ENCODE assay signal across 18 mouse cellular contexts in genomic region chr5:99375725-99376124, GRCm38 (mm10).
A peak's percentile ranks its signal among the peaks of the same experiment; 100 is the strongest.
DNase-seq lines count a peak whose midpoint lies in the region; ATAC-seq lines count a peak whose summit lies in the region.
"Had no signal": no experiment of that assay in that cellular context is flagged by ENCODE, and none has a peak within 500 bp of the region (broad histone marks: within the 10 kb centered on the region; RNA-seq: fewer than 3 reads in every experiment).

No protein-coding gene starts in this region.

- H3K4me3 ChIP-seq in kidney, embryonic 14.5 days (ENCODE audit: low read length) = no peak overlapping the region
- no peak overlapping the region for H3K4me3 ChIP-seq in brown adipose tissue, adult 24 weeks (ENCODE audit: insufficient read depth, low read depth, low read length)
- no peak overlapping the region for H3K4me3 ChIP-seq in heart, embryonic 15.5 days
- no peak overlapping the region for H3K4me3 ChIP-seq in hindbrain, embryonic 11.5 days (ENCODE audit: low read depth, low read length)
- H3K4me3 ChIP-seq in forebrain, embryonic 14.5 days (ENCODE audit: low read depth, low read length) = no peak overlapping the region
- H3K4me3 ChIP-seq: embryonic facial prominence, embryonic 13.5 days; forebrain, embryonic 10.5 days; hindbrain, embryonic 15.5 days; lung, embryonic 15.5 days; midbrain, embryonic 10.5 days; neural tube, embryonic 15.5 days had no signal

- no peaks in the 10 kb centered on the region for H3K9me3 ChIP-seq in kidney, embryonic 14.5 days (ENCODE audit: control insufficient read depth, low read length)
- H3K9me3 ChIP-seq in heart, embryonic 15.5 days (replicated peaks) = no peaks in the 10 kb centered on the region
- no peaks in the 10 kb centered on the region for H3K9me3 ChIP-seq in hindbrain, embryonic 11.5 days (ENCODE audit: control insufficient read depth, low read length)
- no peaks in the 10 kb centered on the region for H3K9me3 ChIP-seq in forebrain, embryonic 14.5 days (replicated peaks; ENCODE audit: control insufficient read depth, low read length)
- H3K9me3 ChIP-seq: embryonic facial prominence, embryonic 13.5 days; forebrain, embryonic 10.5 days; hindbrain, embryonic 15.5 days; lung, embryonic 15.5 days; midbrain, embryonic 10.5 days; neural tube, embryonic 15.5 days had no signal

- no peak for DNase-seq in kidney, postnatal 4 days
- DNase-seq in hindbrain, embryonic 11.5 days (ENCODE audit: low spot score) = no peak
- no peak for DNase-seq in forebrain, embryonic 14.5 days (ENCODE audit: low spot score)
- DNase-seq: cerebellum, adult 11-12 months; gastrocnemius, postnatal 25 days; kidney, adult 11 months; kidney, postnatal 36 days; layer of hippocampus, postnatal 36 days had no signal

- H3K4me2 ChIP-seq in kidney, embryonic 14.5 days (replicated peaks; ENCODE audit: low read depth, low read length) = no peak overlapping the region
- H3K4me2 ChIP-seq in heart, embryonic 15.5 days = no peak overlapping the region
- H3K4me2 ChIP-seq in hindbrain, embryonic 11.5 days (replicated peaks; ENCODE audit: low read depth, low read length) = no peak overlapping the region
- no peak overlapping the region for H3K4me2 ChIP-seq in forebrain, embryonic 14.5 days (ENCODE audit: low read length)
- H3K4me2 ChIP-seq: embryonic facial prominence, embryonic 13.5 days; hindbrain, embryonic 15.5 days; lung, embryonic 15.5 days; neural tube, embryonic 15.5 days had no signal

- 0 out of 2 replicates have a peak, but pooled peaks cover 3% of the 10 kb centered on the region for H3K27me3 ChIP-seq in kidney, embryonic 14.5 days (ENCODE audit: control insufficient read depth, insufficient read depth, low read length)
- H3K27me3 ChIP-seq in heart, embryonic 15.5 days = no peaks in the 10 kb centered on the region
- no peaks in the 10 kb centered on the region; the same call in 1 of the 2 replicates for H3K27me3 ChIP-seq in hindbrain, embryonic 11.5 days (ENCODE audit: control insufficient read depth, insufficient read depth, low read length)
- no peaks in the 10 kb centered on the region for H3K27me3 ChIP-seq in forebrain, embryonic 14.5 days (replicated peaks; ENCODE audit: control insufficient read depth, insufficient read depth, low read length)
- H3K27me3 ChIP-seq: embryonic facial prominence, embryonic 13.5 days; hindbrain, embryonic 15.5 days; lung, embryonic 15.5 days; neural tube, embryonic 15.5 days had no signal

- H3K4me1 ChIP-seq in kidney, embryonic 14.5 days (ENCODE audit: control insufficient read depth, insufficient read depth, low read length) = peaks cover 9% of the 10 kb centered on the region; the same call in 1 of the 2 replicates
- H3K4me1 ChIP-seq in brown adipose tissue, adult 24 weeks (ENCODE audit: control insufficient read depth, insufficient read depth, insufficient read length, low read length) = no peaks in the 10 kb centered on the region; the same call in 1 of the 2 replicates
- peaks cover 15% of the 10 kb centered on the region for H3K4me1 ChIP-seq in heart, embryonic 15.5 days (replicated peaks)
- H3K4me1 ChIP-seq in hindbrain, embryonic 11.5 days (replicated peaks; ENCODE audit: control insufficient read depth, insufficient read depth, low read length) = no peaks in the 10 kb centered on the region
- H3K4me1 ChIP-seq in forebrain, embryonic 14.5 days (ENCODE audit: control insufficient read depth, insufficient read depth, low read length) = peaks cover 16% of the 10 kb centered on the region; the same call in 1 of the 2 replicates

- WGBS in kidney, embryonic 14.5 days = 73% methylated on average over 7 of the region's 7 CpGs
- 53% methylated on average over 7 of the region's 7 CpGs for WGBS in heart, embryonic 15.5 days
- 81% methylated on average over 7 of the region's 7 CpGs for WGBS in hindbrain, embryonic 11.5 days
- WGBS in forebrain, embryonic 14.5 days = 90% methylated on average over 7 of the region's 7 CpGs

- no peaks in the 10 kb centered on the region for H3K36me3 ChIP-seq in kidney, embryonic 14.5 days (ENCODE audit: control insufficient read depth, insufficient read depth, low read length)
- no peaks in the 10 kb centered on the region for H3K36me3 ChIP-seq in heart, embryonic 15.5 days
- no peaks in the 10 kb centered on the region for H3K36me3 ChIP-seq in hindbrain, embryonic 11.5 days (ENCODE audit: control insufficient read depth, insufficient read depth, low read length)
- H3K36me3 ChIP-seq in forebrain, embryonic 14.5 days (ENCODE audit: control insufficient read depth, insufficient read depth, low read length) = no peaks in the 10 kb centered on the region
- H3K36me3 ChIP-seq: embryonic facial prominence, embryonic 13.5 days; forebrain, embryonic 10.5 days; hindbrain, embryonic 15.5 days; lung, embryonic 15.5 days; midbrain, embryonic 10.5 days; neural tube, embryonic 15.5 days had no signal

- no peak overlapping the region for H3K9ac ChIP-seq in kidney, embryonic 14.5 days (ENCODE audit: low read depth, low read length)
- H3K9ac ChIP-seq in heart, embryonic 15.5 days = no peak overlapping the region
- H3K9ac ChIP-seq in hindbrain, embryonic 11.5 days (ENCODE audit: low read depth, low read length) = no peak overlapping the region
- H3K9ac ChIP-seq in forebrain, embryonic 14.5 days (ENCODE audit: low read length) = no peak overlapping the region
- H3K9ac ChIP-seq: embryonic facial prominence, embryonic 13.5 days; hindbrain, embryonic 15.5 days; lung, embryonic 15.5 days; neural tube, embryonic 15.5 days had no signal

- 0 out of 2 replicates have a peak, but pooled peaks have one; percentile 45 for ATAC-seq in kidney, embryonic 14.5 days (ENCODE audit: low FRiP score, low TSS enrichment)
- 0 out of 2 replicates have a peak, but pooled peaks have one; percentile 24 for ATAC-seq in heart, embryonic 15.5 days (replicated peaks; ENCODE audit: insufficient number of reproducible peaks, insufficient read depth, low FRiP score, low read depth)
- ATAC-seq in megakaryocyte, adult 5-6 weeks (ENCODE audit: poor library complexity, severe bottlenecking) = peak; percentile 86
- ATAC-seq in hindbrain, embryonic 11.5 days (ENCODE audit: low FRiP score) = no peak
- ATAC-seq in forebrain, embryonic 14.5 days = no peak

- H3K27ac ChIP-seq in kidney, embryonic 14.5 days (ENCODE audit: low read depth, low read length) = no peak overlapping the region
- peak overlapping the region; percentile 60; the same call in 1 of the 2 replicates for H3K27ac ChIP-seq in brown adipose tissue, adult 24 weeks (replicated peaks; ENCODE audit: low read depth, low read length)
- peak overlapping the region; percentile 45 for H3K27ac ChIP-seq in heart, embryonic 15.5 days
- no peak overlapping the region for H3K27ac ChIP-seq in hindbrain, embryonic 11.5 days (ENCODE audit: low read depth, low read length)
- H3K27ac ChIP-seq in forebrain, embryonic 14.5 days (ENCODE audit: low read depth, low read length) = no peak overlapping the region
- H3K27ac ChIP-seq: embryonic facial prominence, embryonic 13.5 days; forebrain, embryonic 10.5 days; hindbrain, embryonic 15.5 days; lung, embryonic 15.5 days; midbrain, embryonic 10.5 days; neural tube, embryonic 15.5 days had no signal

Comparison
In these comparisons a context has a peak if more than half of its experiments do, and no peak if none do; other contexts are left out.
1. ATAC-seq: peak in kidney, embryonic 14.5 days (single experiment), heart, embryonic 15.5 days (single experiment) and megakaryocyte, adult 5-6 weeks (single experiment); none in hindbrain, embryonic 11.5 days (single experiment) and forebrain, embryonic 14.5 days (single experiment).
2. H3K27ac ChIP-seq: peak in brown adipose tissue, adult 24 weeks (single experiment) and heart, embryonic 15.5 days (single experiment); none in kidney, embryonic 14.5 days (single experiment), hindbrain, embryonic 11.5 days (single experiment) and forebrain, embryonic 14.5 days (single experiment).